Mouse (Mus musculus) intestine, postnatal 0 days (tissue): ENCODE measurements around the gene Vav1. TPM values are rescaled to one million over a fixed set of nuclear protein-coding genes. Genes with fewer than 3 reads are reported as not detected.

Source experiments
- ATAC-seq: fragments of 200-750 bp; cut with Nextera tagmentation; 2 replicates; pipeline ENCODE4 v1.8.0; 2017; ENCODE audit warnings: mild to moderate bottlenecking, moderate TSS enrichment, moderate library complexity
- H3K27ac ChIP-seq: fragments of 300-500 bp; sonication (generic); 2 replicates; pipeline ENCODE4 v1.5.1; 2014; ENCODE audit warnings: mild to moderate bottlenecking, low read depth, low read length, moderate library complexity
- H3K27me3 ChIP-seq: fragments of 300-500 bp; sonication (generic); replicated peaks from 2 replicates; pipeline ENCODE4 v1.6.1; 2014; ENCODE audit warnings: low read length, mixed read lengths; ENCODE audit not compliant: control insufficient read depth, insufficient read depth
- H3K36me3 ChIP-seq: fragments of 300-500 bp; sonication (generic); 2 replicates; pipeline ENCODE4 v1.6.1; 2014; ENCODE audit warnings: mild to moderate bottlenecking, moderate library complexity; ENCODE audit not compliant: control insufficient read depth, insufficient read depth
- H3K4me1 ChIP-seq: fragments of 300-500 bp; sonication (generic); replicated peaks from 2 replicates; pipeline ENCODE4 v1.6.1; 2014; ENCODE audit warnings: antibody characterized with exemption, low read length, mixed read lengths; ENCODE audit not compliant: control insufficient read depth, insufficient read depth
- H3K4me2 ChIP-seq: fragments of 300-500 bp; sonication (generic); replicated peaks from 2 replicates; pipeline ENCODE4 v1.6.1; 2014; ENCODE audit warnings: low read depth, mild to moderate bottlenecking, moderate library complexity
- H3K4me3 ChIP-seq: fragments of 300-500 bp; sonication (generic); 2 replicates; pipeline ENCODE4 v1.5.1; 2014; ENCODE audit warnings: low read depth, low read length
- H3K9ac ChIP-seq: fragments of 300-500 bp; sonication (generic); 2 replicates; pipeline ENCODE4 v1.6.1; 2014; ENCODE audit warnings: mild to moderate bottlenecking, low read depth, low read length
- H3K9me3 ChIP-seq: fragments of 300-500 bp; sonication (generic); 2 replicates; pipeline ENCODE4 v1.6.1; 2016; ENCODE audit warnings: mixed run types; ENCODE audit not compliant: control insufficient read depth
- CTCF ChIP-seq: sonication (generic); IDR thresholded peaks from 2 replicates; pipeline ENCODE4 v1.5.1; 2016; ENCODE audit warnings: low read depth, mild to moderate bottlenecking, control low read depth, antibody characterized with exemption, moderate library complexity
- WGBS: fragments of 180-500 bp; shearing (Covaris S2); extraction: QIAGEN DNeasy Blood & Tissue Kit; methylation state at CpG from one replicate; pipeline ENCODE4 v1.1.7; 2014; 5-methylcytosine and 5-hydroxymethylcytosine counted together
- polyA plus RNA-seq: library from polyadenylated mRNA; unstranded; fragments of >200 nt; fragmentation: Nextera tagmentation; extraction: Ambion mirVana; gene quantifications from 2 replicates; pipeline ENCODE4 v1.2.1, GENCODE M21; 2015

Gene Vav1
- polyA plus RNA-seq, 1 experiment from 2014 or later: 1.1 TPM

DNA sequence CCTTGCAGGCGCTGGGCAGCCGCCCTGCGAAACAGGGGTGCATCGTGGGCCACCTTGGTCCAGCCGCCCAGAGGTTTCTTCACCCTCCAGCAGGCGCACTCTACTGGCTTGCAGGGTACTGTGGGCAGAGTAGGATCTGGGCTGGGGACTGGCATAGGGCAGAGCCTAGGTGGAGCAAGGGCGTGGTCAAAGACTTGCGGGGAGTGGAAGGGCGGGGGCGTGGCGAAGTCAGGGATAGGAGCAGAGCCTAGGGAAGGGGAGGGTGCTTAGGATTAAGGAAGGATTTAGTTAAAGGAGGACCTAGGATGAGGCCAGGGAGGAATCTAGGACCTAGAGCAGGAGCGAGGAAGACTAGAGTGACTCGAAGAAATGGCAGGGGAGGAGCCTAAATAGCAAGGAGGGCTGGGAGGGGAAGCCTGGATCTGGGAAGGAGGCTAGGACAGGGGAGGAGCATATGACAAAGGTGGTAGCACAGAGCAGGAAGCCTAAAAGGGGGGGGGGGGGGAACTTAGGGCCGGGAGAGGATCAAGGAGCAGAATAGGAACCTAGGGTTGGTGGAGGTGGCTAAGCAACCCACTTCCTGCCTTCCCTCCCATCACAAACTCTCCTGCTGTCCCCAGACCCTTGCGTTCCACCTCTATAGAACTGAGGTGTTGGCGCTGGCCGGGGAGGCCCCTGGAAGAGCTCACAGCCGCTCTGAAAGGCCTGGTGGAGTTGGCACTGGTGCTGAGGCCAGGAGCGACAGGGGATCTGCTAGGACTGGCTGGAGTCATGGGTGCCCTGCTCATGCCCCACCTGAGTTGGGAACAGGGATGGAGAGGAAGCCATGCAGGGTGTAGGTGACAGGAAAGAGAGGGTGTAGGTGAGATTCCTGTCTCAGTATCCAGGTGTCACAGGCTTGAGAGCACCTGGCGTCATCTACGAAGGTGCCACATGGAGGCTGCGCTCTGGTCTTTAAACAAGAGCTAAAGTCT, 13.6 kb upstream of the Vav1 start:
- H3K9ac ChIP-seq: no peak overlapping the region
- peak overlapping the region; percentile 11; the same call in 1 of the 2 replicates for H3K4me3 ChIP-seq
- peak; percentile 82 for ATAC-seq
- peak overlapping the region; percentile 69 for H3K27ac ChIP-seq
- peak overlapping the region; percentile 51 for H3K4me2 ChIP-seq
- no peaks in the 10 kb centered on the region; the same call in 1 of the 2 replicates for H3K4me1 ChIP-seq
- H3K27me3 ChIP-seq: no peaks in the 10 kb centered on the region
- TF ChIP-seq CTCF: peak; percentile 60
- H3K9me3 ChIP-seq: no peaks in the 10 kb centered on the region
- WGBS: 35% methylated on average over 21 of the region's 22 CpGs
- peaks cover 30% of the 10 kb centered on the region for H3K36me3 ChIP-seq

GRCm38 (mm10) chr17:57267556-57268126, 11.3 kb upstream of the Vav1 start:
- no peaks in the 10 kb centered on the region; the same call in 1 of the 2 replicates for H3K4me1 ChIP-seq
- no peak for ATAC-seq
- H3K4me3 ChIP-seq: no peak overlapping the region
- 78% methylated on average over 6 of the region's 6 CpGs for WGBS
- H3K9me3 ChIP-seq: no peaks in the 10 kb centered on the region
- peaks cover 10% of the 10 kb centered on the region for H3K36me3 ChIP-seq
- no peak overlapping the region for H3K27ac ChIP-seq
- H3K4me2 ChIP-seq: no peak overlapping the region
- TF ChIP-seq CTCF: no peak
- no peaks in the 10 kb centered on the region for H3K27me3 ChIP-seq
- H3K9ac ChIP-seq: no peak overlapping the region

- 63% methylated on average over 9 of the region's 9 CpGs for WGBS
- Histone ChIP-seq H3K9me3 (no peaks in the 10 kb centered on the region), H3K9ac (no peak overlapping the region), H3K27me3 (no peaks in the 10 kb centered on the region), H3K27ac (no peak overlapping the region), H3K4me1 (0 out of 2 replicates have a peak, but pooled peaks cover 6% of the 10 kb centered on the region), H3K36me3 (no peaks in the 10 kb centered on the region), H3K4me2 (no peak overlapping the region), H3K4me3 (no peak overlapping the region)
- ATAC-seq: no peak
- no peak for TF ChIP-seq CTCF
Measured at GRCm38 (mm10) chr17:57271301-57271700, 7.6 kb upstream of the Vav1 start.

DNA sequence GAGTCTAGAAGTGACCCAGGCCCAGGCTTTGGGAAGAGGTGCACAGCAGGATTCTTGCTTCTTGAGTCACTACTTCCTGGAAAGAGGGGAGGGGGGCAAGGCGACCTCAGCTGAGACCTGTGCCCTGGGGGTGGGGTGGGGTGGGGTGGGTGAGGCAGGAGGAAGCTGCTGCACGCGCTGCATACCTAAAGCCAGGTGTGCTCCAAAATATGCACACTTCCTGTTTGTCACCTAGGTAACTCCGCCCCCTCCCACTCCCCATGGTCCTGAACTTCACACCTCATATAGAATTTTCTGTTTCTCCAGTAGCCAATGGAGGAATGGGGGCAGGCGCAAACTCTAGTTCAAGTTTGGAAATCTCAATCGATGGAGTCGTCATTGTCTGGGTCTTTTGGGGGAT, 5.1 kb upstream of the Vav1 start:
- Histone ChIP-seq H3K9ac (no peak overlapping the region), H3K9me3 (no peaks in the 10 kb centered on the region), H3K36me3 (no peaks in the 10 kb centered on the region), H3K4me3 (no peak overlapping the region), H3K4me1 (0 out of 2 replicates have a peak, but pooled peaks cover 6% of the 10 kb centered on the region), H3K27me3 (no peaks in the 10 kb centered on the region), H3K27ac (no peak overlapping the region), H3K4me2 (0 out of 2 replicates have a peak overlapping the region, but pooled peaks have one; percentile 90)
- TF ChIP-seq CTCF: no peak
- no peak for ATAC-seq
- 24% methylated on average over 7 of the region's 7 CpGs for whole genome bisulfite sequencing

DNA sequence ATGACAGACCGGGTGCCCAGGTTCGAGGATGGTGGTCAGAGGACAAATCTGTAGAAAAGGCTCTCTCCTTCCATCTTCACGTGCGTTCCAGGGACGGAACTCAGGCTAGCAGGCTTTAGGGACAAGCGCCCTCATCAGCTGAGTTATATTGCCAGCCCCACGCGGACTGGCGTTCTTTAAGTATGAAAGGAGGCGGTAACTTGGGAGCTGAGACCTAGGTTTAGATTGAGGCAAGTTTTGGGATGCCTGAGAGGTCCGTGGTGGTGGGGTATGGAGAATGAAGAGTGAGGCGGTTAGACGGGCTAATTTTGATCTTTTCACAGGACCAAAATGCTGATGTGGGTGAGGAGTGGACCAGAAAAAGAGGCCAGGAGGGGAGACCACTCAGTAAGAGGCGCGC, 4.2 kb upstream of the Vav1 start:
- H3K9ac ChIP-seq: peak overlapping the region; percentile 54
- TF ChIP-seq CTCF: peak; percentile 13; the same call in 1 of the 2 replicates
- H3K4me2 ChIP-seq: peak overlapping the region; percentile 90
- 6% methylated on average over 15 of the region's 15 CpGs for WGBS
- 0 out of 2 replicates have a peak, but pooled peaks cover 6% of the 10 kb centered on the region for H3K4me1 ChIP-seq
- H3K27ac ChIP-seq: peak overlapping the region; percentile 76; the same call in 1 of the 2 replicates
- H3K4me3 ChIP-seq: peak overlapping the region; percentile 61
- ATAC-seq: no peak
- no peaks in the 10 kb centered on the region for H3K27me3 ChIP-seq
- no peaks in the 10 kb centered on the region for H3K9me3 ChIP-seq
- no peaks in the 10 kb centered on the region for H3K36me3 ChIP-seq
